Mouse (Mus musculus) intestine, embryonic 16.5 days (tissue): Measurements from ENCODE around the gene Ntn1. TPM values are rescaled to one million over a fixed set of nuclear protein-coding genes. Genes with fewer than 3 reads are reported as not detected.

Experiments
- ATAC-seq: fragments of 200-750 bp; cut with Nextera tagmentation; 2 replicates; pipeline ENCODE4 v1.8.0; 2017; ENCODE audit warnings: moderate TSS enrichment, moderate library complexity
- H3K27ac ChIP-seq: fragments of 300-500 bp; sonication (generic); 2 replicates; pipeline ENCODE4 v1.5.1; 2014; ENCODE audit warnings: mild to moderate bottlenecking, low read length
- H3K27me3 ChIP-seq: fragments of 300-500 bp; sonication (generic); replicated peaks from 2 replicates; pipeline ENCODE4 v1.6.1; 2014; ENCODE audit warnings: low read length, control low read depth, mixed read lengths; ENCODE audit not compliant: control insufficient read depth, insufficient read depth
- H3K36me3 ChIP-seq: fragments of 300-500 bp; sonication (generic); 2 replicates; pipeline ENCODE4 v1.6.1; 2014; ENCODE audit warnings: low read length, control low read depth; ENCODE audit not compliant: control insufficient read depth, insufficient read depth
- H3K4me1 ChIP-seq: fragments of 300-500 bp; sonication (generic); 2 replicates; pipeline ENCODE4 v1.6.1; 2014; ENCODE audit warnings: low read length, control low read depth, mixed read lengths; ENCODE audit not compliant: control insufficient read depth, insufficient read depth
- H3K4me2 ChIP-seq: fragments of 300-500 bp; sonication (generic); 2 replicates; pipeline ENCODE4 v1.6.1; 2014; ENCODE audit warnings: low read depth, low read length, control low read depth
- H3K4me3 ChIP-seq: fragments of 300-500 bp; sonication (generic); 2 replicates; pipeline ENCODE4 v1.5.1; 2014; ENCODE audit warnings: mild to moderate bottlenecking, low read length
- H3K9ac ChIP-seq: fragments of 300-500 bp; sonication (generic); 2 replicates; pipeline ENCODE4 v1.6.1; 2014; ENCODE audit warnings: low read depth, low read length
- H3K9me3 ChIP-seq: fragments of 300-500 bp; sonication (generic); 2 replicates; pipeline ENCODE4 v1.6.1; 2016; ENCODE audit warnings: low read length, control low read depth; ENCODE audit not compliant: control insufficient read depth
- WGBS: fragments of 180-500 bp; shearing (Covaris S2); extraction: QIAGEN DNeasy Blood & Tissue Kit; methylation state at CpG from one replicate; pipeline ENCODE4 v1.1.7; 2014; 5-methylcytosine and 5-hydroxymethylcytosine counted together
- polyA plus RNA-seq: library from polyadenylated mRNA; unstranded; fragments of >200 nt; fragmentation: Nextera tagmentation; extraction: Ambion mirVana; gene quantifications from 2 replicates; pipeline ENCODE4 v1.2.1, GENCODE M21; 2015

Ntn1 gene
- polyA plus RNA-seq, 1 experiment from 2014 or later: 5.6 TPM

DNA sequence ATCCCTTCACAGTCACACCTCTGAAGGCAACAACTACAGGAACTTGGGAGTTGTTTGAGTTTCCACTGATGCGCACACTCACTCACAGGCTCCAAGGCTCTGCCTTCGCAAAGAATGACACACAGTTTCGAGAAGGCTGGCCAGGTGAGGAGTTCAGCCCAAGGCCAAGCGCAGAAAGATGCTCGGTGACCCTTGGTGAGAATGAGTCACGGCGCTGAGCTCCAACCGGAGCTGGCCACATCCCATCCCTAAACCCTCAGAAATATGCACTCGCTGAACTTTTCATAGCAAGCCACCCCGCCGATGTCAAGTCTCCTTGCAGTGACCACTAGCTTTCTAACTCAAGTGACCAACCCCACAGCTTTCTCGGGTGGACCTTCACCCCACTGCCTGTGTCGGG is 60.8 kb downstream of the Ntn1 start:
- no peak overlapping the region for H3K4me2 ChIP-seq
- no peaks in the 10 kb centered on the region for H3K9me3 ChIP-seq
- no peaks in the 10 kb centered on the region for H3K27me3 ChIP-seq
- peaks cover 14% of the 10 kb centered on the region for H3K4me1 ChIP-seq
- no peak overlapping the region for H3K9ac ChIP-seq
- no peak for ATAC-seq
- H3K4me3 ChIP-seq: no peak overlapping the region
- H3K36me3 ChIP-seq: no peaks in the 10 kb centered on the region
- 94% methylated on average over 13 of the region's 13 CpGs for WGBS
- H3K27ac ChIP-seq: no peak overlapping the region

DNA sequence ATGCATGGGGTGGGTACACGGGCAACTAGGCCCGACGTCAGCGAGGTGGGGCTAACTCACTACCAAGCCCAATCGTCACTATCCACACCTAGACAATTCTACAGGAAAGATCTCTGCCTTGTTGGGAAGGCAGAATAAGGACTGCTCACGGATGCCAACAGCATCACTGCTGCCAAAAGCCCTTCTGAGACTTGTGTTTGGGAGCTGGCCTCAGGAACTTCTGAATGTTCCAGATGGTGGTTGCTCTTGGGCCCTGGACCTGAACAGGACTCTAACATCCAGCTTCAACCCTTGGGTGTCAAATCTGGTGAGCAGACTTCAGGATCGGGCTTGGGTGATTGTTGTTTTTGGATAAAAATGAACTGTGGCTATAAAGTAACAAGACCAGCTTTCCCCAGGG is 61.3 kb downstream of the Ntn1 start:
- no peaks in the 10 kb centered on the region for H3K36me3 ChIP-seq
- peaks cover 14% of the 10 kb centered on the region for H3K4me1 ChIP-seq
- no peak for ATAC-seq
- no peak overlapping the region for H3K4me2 ChIP-seq
- H3K27me3 ChIP-seq: no peaks in the 10 kb centered on the region
- H3K9ac ChIP-seq: no peak overlapping the region
- H3K9me3 ChIP-seq: no peaks in the 10 kb centered on the region
- H3K4me3 ChIP-seq: no peak overlapping the region
- H3K27ac ChIP-seq: no peak overlapping the region
- WGBS: 97% methylated on average over 7 of the region's 7 CpGs

DNA sequence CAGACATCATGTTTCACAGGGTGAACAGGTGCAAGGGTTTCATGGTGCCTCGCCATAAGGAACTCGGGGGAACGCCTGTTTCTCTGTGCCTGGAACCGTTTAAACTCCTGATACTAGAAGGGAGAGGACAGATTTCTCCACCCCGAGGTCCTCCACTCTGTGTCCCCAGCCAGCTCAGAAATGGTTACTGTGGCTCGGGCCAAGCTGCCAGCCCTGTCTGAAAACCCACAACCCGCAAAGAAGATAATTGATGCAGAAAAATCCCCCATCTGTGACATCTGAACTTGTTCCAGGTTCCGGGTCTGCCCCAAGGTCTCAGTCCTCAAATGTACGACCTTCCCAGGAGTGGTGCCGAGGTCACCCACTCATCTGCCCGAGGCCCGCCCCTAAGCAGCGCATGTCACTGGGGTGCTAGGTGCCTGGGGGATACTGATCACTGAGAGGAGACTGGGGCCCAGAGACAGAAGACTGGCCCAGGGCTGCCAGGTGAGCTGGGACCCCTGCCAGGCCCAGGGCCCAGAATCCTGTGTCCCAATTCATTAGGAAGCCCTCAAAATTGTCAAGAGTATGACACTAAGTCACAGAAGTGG is 68.9 kb downstream of the Ntn1 start:
- H3K4me1 ChIP-seq: no peaks in the 10 kb centered on the region
- H3K4me3 ChIP-seq: no peak overlapping the region
- no peaks in the 10 kb centered on the region for H3K27me3 ChIP-seq
- H3K27ac ChIP-seq: no peak overlapping the region
- H3K9me3 ChIP-seq: no peaks in the 10 kb centered on the region
- no peak overlapping the region for H3K4me2 ChIP-seq
- no peak overlapping the region for H3K9ac ChIP-seq
- WGBS: 84% methylated on average over 13 of the region's 13 CpGs
- no peaks in the 10 kb centered on the region for H3K36me3 ChIP-seq
- ATAC-seq: no peak

DNA sequence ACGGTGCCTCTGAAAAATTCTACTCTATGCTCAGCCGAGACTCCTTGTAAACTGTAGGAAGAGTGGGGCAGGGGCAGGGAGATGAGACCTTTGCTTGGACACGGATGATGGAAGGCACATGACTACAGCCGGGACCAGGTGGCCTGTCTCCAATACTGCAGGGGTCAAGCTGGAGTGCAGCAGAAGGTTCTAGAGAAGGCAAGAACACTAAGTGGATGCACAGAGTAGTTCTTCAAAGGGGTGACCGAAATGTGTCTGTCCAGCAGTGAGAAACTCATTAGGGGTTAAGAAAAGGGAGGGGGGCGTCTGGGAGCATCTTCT is 69.5 kb downstream of the Ntn1 start:
- WGBS: 58% methylated on average over 6 of the region's 6 CpGs
- no peaks in the 10 kb centered on the region for H3K4me1 ChIP-seq
- no peaks in the 10 kb centered on the region for H3K27me3 ChIP-seq
- no peak for ATAC-seq
- H3K36me3 ChIP-seq: no peaks in the 10 kb centered on the region
- no peak overlapping the region for H3K27ac ChIP-seq
- no peak overlapping the region for H3K4me2 ChIP-seq
- no peaks in the 10 kb centered on the region for H3K9me3 ChIP-seq
- no peak overlapping the region for H3K9ac ChIP-seq
- H3K4me3 ChIP-seq: no peak overlapping the region

DNA sequence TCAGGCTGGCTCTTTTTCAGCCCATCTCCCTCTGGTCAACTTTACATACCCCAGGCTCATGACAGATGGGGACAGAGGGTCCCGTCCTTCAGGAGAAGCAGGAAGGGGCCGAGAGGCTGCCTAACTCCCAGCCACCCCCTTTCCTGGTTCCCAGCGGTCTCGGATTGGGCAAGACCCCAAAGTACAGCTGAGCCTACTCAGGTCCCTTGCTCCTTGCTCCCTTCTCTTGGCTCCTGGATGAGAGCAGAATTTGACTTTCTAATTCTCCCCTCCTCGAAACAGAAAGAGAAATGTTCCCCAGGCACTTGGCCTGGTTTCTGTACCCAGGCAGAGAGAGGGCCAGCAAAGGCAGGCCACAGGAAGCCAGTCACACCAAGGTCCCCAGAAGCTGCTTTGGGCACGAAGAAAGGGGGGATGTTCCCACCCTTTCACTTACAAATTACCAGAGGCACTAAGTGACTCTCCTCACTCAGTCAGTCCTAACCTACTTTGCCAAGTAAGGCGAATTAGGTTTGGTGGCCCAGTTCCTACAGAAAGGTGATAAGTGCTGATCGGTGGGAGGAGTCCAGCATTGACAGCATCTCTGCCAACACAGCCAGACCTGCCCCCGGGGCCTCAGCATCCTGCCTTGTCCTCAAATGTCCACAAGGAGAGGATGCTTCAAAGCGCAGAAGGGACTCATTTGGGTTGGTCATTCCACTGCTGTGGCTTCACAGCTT is 70.1 kb downstream of the Ntn1 start:
- no peaks in the 10 kb centered on the region for H3K27me3 ChIP-seq
- no peak overlapping the region for H3K27ac ChIP-seq
- H3K4me2 ChIP-seq: no peak overlapping the region
- H3K4me1 ChIP-seq: no peaks in the 10 kb centered on the region
- H3K36me3 ChIP-seq: no peaks in the 10 kb centered on the region
- ATAC-seq: no peak
- no peaks in the 10 kb centered on the region for H3K9me3 ChIP-seq
- 59% methylated on average over 10 of the region's 10 CpGs for WGBS
- H3K9ac ChIP-seq: no peak overlapping the region
- H3K4me3 ChIP-seq: no peak overlapping the region

DNA sequence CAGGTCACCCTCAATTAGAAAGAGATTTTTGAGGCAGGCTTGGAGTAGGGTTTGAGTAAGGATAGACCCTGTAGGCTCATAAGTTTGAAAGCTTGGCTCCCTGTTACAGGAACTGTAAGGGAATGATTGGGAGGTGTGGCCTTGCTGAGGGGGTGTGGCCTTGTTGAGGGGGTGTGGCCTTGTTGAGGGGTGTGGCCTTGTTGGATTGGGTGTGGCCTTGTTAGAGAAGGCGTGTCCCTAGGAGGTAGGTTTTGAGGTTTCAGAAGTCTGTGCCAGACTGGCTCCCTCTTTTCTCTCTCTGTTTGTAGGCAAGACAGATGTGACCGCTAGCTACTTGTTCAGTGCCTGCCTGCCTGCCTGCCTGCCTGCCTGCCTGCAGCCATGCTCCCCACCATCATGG is 75.8 kb downstream of the Ntn1 start:
- Histone ChIP-seq H3K4me1 (no peaks in the 10 kb centered on the region), H3K27ac (no peak overlapping the region), H3K9ac (no peak overlapping the region), H3K4me3 (no peak overlapping the region), H3K36me3 (no peaks in the 10 kb centered on the region), H3K27me3 (no peaks in the 10 kb centered on the region), H3K4me2 (no peak overlapping the region), H3K9me3 (no peaks in the 10 kb centered on the region)
- no peak for ATAC-seq
- WGBS: 79% methylated on average over 2 of the region's 2 CpGs

DNA sequence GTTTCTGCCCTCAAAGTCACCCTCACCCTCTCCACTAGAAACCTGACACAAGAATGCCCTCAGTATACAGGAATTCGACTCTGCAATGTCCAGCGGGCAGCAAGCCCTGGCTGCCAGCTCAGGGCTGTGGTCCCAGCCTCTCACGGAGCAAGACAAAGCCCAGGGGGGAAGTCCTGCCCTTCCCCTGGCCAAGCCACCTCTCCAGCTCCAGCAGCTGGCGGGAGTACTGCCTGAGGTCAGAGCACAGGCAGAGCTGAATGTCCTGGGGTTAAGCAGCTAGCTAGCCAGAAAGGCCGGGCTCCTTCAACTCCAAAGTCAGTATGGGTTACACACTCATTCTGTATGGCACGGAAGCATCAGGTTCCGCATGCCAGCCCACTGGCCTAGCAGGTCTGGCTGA is 79.2 kb downstream of the Ntn1 start:
- H3K27me3 ChIP-seq: no peaks in the 10 kb centered on the region
- no peak overlapping the region for H3K9ac ChIP-seq
- H3K27ac ChIP-seq: no peak overlapping the region
- H3K4me3 ChIP-seq: no peak overlapping the region
- H3K4me1 ChIP-seq: no peaks in the 10 kb centered on the region
- no peak overlapping the region for H3K4me2 ChIP-seq
- ATAC-seq: no peak
- H3K36me3 ChIP-seq: no peaks in the 10 kb centered on the region
- no peaks in the 10 kb centered on the region for H3K9me3 ChIP-seq
- WGBS: 75% methylated on average over 7 of the region's 7 CpGs

DNA sequence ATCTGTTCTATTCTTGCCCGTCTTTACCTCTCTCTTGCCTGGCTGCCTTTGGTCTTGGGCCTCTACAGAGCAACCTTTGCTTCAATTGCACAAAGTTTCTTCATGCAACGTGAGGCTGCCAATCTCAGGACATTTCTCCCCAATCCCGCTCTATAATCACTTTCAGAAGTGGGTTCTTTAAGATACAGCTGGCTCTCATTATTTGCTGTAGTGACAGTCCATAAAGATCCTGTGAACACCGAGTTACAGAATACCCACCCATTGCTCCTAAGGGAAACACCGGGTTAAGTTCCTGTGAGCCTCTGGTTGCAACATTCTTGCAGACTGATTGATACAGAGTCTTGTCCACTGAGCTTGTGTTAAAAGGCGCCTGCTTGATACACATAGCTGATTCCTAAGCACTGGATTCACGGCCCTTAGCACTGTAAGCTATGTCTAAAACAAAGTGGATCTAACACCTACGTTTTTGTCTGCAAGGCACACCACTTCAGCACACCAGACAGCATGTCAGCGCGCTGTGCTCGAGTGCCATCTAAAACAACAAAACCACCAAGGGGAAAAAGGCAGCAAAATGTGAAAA is 85.0 kb downstream of the Ntn1 start:
- no peak for ATAC-seq
- WGBS: 68% methylated on average over 11 of the region's 11 CpGs
- Histone ChIP-seq H3K9ac (no peak overlapping the region), H3K27ac (no peak overlapping the region), H3K4me3 (no peak overlapping the region), H3K36me3 (no peaks in the 10 kb centered on the region), H3K4me2 (no peak overlapping the region), H3K9me3 (no peaks in the 10 kb centered on the region), H3K4me1 (0 out of 2 replicates have a peak, but pooled peaks cover 3% of the 10 kb centered on the region), H3K27me3 (no peaks in the 10 kb centered on the region)

DNA sequence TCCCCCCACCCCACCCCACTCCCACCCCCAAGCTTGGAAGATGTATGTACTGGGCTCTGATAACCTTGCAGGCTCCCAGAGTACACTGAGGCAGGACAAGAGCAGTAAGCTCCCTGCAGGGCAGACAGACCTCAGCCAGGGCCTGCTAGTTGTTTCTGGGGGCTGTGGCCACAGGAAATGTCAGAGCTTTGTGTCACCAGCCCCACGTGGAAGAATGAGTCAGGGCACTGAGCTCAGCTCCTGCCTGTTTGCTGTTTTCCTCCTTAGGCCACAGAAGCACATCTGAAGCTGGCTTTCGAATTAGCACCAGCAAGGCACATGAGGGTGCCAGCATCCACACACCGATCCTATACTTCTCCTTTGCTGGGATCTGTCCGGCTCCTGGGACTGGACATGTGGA is 86.8 kb downstream of the Ntn1 start:
- Histone ChIP-seq H3K27ac (no peak overlapping the region), H3K9ac (no peak overlapping the region), H3K4me1 (0 out of 2 replicates have a peak, but pooled peaks cover 3% of the 10 kb centered on the region), H3K4me2 (no peak overlapping the region), H3K4me3 (no peak overlapping the region), H3K9me3 (no peaks in the 10 kb centered on the region), H3K27me3 (no peaks in the 10 kb centered on the region), H3K36me3 (no peaks in the 10 kb centered on the region)
- 64% methylated on average over 4 of the region's 4 CpGs for WGBS
- no peak for ATAC-seq
